Mouse (Mus musculus) cerebellum, adult 9-11 months (tissue): ENCODE results near the gene Hist2h2ac.
"Not testable (repeated sequence)": the region's sequence is repeated elsewhere in the genome, so short reads cannot be mapped to it uniquely, and the experiment has no call there.

Experiments
- DNase-seq: peaks from one replicate; pipeline ENCODE4 v3.0.0; 2022

The Hist2h2ac gene

GRCm38 (mm10) chr3:96226695-96227648 lies 6.3 kb upstream of the Hist2h2ac start:
- no peak for DNase-seq

GRCm38 (mm10) chr3:96225421-96225820 lies 4.7 kb upstream of the Hist2h2ac start:
- no peak for DNase-seq

- DNase-seq: peak; percentile 52
Measured at GRCm38 (mm10) chr3:96222774-96223173, 2.1 kb upstream of the Hist2h2ac start.

DNA sequence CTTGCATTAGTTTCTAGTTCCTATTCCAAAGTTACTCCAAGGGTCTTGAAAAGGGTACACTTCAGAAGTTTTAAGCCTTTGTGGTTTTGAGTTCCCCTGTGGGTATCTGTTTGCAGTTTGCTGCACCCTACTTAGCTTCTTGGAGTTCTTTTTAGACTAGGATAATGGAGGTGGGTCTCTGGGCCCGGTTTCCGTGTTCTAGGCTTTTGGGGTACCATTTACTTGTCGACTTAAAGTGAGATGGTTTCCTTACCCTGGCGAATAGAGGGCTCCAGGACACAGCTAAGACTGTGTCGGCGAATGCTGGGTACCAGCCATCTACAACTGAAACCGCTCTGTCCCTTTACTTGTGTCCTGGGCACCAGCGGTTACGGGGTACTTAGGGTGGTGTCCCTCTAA lies 959 bp upstream of the Hist2h2ac start:
- peak; percentile 43 for DNase-seq

GRCm38 (mm10) chr3:96220131-96220764 lies 432 bp downstream of the Hist2h2ac start:
- not testable (repeated sequence) for DNase-seq

- peak; percentile 87 for DNase-seq
Measured at GRCm38 (mm10) chr3:96219661-96220130, 984 bp downstream of the Hist2h2ac start, which contains the start of the genes Bola1 and Hist2h2ab. Bola1 (minus strand) TSS chr3:96219709. Hist2h2ab (plus strand) TSS chr3:96219865.

DNA sequence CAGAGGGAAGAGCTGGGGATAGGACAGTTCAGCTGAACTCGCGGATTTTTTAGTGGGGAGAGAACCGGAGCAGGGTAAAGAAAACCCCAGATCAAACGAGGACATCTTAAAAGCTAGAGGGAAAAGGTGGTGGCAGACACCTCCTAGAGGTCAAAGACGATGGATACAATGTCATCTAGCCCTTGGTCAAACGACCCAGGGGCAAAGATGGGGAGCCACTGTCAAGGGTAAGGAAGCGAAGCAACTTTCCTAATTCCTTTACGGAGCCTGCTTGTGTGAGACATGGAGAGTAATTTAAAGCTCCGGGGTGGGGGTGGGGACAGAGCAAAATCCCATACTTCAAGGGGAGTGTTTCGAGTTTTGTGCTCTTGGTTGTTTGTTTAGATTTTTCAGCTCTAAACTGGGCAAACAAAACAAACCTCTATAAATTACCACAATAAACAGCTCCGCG lies 1.5 kb downstream of the Hist2h2ac start:
- DNase-seq: peak; percentile 62

- no peak for DNase-seq
Measured at GRCm38 (mm10) chr3:96209242-96209641, 11.4 kb downstream of the Hist2h2ac start.

- DNase-seq: no peak
Measured at GRCm38 (mm10) chr3:96207819-96208218, 12.9 kb downstream of the Hist2h2ac start.

DNA sequence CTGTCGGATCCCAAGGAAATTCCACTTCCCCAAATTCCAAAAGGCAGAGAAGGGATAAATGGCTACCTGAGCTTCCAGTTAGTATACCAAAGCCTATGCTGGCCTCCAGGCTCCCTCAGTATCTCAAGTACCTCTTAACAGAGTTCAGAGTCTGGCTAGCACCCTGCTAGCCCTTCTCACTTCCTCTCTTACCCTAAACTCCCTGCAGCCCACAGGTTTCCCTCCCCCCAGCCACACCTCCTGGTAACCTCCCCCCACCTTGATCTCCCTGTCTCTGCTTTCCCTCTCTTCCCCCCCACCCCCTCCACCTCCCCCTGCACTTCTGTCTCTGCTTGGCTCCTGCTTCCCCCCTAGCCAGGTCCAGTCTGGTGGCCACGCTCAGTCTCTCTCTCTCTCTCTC lies 20.9 kb downstream of the Hist2h2ac start:
- no peak for DNase-seq

DNA sequence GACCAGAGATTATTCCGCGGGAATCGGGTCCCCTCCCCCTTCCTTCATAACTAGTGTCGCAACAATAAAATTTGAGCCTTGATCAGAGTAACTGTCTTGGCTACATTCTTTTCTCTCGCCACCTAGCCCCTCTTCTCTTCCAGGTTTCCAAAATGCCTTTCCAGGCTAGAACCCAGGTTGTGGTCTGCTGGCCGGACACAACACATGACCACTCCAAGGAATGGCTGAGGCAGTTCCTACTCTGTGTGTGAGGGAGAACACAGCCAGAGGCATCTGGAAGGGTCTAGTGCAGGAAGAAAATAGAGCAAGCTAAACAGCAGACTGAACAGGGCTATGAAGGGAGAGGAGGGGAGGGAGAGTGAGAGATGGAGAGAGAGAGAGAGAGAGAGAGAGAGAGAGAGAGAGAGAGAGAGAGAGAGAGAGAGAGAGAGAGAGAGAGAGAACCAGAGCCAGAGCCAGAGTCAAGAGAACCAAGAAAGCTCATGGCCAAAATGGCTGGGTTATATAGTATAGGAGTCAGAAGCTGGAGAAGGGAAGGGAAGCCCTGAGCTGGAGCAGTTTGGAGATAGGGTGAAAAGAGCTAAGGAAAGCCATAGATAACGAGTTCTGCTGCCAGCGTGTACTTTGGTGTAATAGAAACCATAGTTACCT lies 22.0 kb downstream of the Hist2h2ac start:
- not testable (repeated sequence) for DNase-seq

DNA sequence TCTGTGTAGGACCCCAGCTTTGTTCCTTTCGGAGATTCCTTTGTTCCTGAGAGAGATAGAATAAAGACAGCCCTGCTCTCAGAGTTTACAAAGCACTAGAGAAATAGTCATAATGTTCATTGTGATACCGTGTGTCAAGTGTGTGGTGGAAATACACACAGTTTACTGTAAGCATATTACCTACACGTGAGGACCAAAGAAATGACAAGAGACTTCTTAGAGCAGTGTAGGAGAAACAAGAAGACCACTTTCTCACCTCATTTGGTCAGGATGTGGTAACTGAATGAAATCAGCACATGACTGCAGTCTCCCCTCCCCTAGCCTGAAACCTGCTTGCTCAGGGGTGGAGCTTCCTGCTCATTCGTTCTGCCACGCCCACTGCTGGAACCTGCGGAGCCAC lies 22.5 kb downstream of the Hist2h2ac start:
- DNase-seq: no peak

DNA sequence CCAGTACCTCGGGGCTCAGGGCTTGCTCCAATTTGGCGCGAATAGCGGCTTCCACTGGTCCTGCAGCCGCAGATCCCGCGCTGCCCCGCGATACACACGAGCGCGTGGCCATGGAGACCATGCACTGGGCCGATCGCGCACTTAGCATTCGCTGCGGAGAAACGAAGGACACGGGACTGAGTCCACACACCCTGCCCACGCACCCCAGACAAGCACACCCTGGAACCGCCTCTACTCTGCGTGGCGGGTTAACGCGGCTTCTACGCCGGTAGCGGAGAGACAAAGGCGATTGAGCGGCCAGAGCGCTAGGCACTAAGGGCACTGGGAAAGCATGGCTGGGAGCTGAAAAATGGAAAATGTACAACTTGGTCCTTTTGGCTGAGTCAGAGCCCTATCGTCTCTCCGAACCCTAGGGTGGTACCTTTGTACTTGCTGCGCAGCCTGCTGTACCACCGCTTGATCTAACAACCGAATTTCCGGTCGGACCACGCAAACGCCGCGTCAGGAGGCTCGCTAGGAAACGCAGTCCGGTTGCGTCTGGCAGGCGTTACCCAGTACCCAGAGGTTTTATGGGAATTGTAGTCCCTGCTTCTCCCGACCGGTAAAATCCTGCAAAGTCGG lies 23.4 kb downstream of the Hist2h2ac start:
- peak; percentile 93 for DNase-seq

DNA sequence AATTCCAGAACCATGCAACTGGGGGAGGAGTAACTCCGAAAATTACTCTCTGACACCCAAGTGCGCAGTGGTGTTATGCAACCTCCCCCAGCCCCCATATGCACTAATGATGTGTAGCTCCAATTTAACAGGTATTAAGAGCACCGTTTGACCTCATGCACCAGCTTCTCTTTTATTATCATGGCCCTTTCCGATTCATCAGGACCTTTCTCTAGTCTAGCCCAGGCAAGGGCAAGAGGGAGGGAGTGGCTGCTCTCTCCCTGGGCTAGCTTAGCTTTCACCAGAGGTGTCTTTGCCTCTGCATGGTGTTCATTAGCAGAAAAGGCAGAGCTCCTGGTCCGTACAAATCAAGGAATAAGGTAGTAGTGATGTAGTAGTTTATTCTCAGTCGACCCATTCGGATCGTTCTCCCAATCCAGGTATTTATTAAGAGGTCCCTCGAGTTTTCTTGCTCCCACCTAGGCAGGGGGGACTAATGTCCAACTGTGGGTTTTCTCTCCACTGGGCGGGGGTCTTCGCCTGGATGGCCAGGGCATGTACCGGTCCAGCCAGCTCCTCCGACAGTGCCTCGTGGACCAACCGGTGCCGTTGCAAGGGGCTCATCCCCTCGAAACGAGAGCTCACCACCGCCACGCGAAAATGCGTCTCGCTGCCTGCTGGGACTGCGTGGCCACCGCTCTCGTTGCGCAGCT lies 24.1 kb downstream of the Hist2h2ac start:
- no peak for DNase-seq

DNA sequence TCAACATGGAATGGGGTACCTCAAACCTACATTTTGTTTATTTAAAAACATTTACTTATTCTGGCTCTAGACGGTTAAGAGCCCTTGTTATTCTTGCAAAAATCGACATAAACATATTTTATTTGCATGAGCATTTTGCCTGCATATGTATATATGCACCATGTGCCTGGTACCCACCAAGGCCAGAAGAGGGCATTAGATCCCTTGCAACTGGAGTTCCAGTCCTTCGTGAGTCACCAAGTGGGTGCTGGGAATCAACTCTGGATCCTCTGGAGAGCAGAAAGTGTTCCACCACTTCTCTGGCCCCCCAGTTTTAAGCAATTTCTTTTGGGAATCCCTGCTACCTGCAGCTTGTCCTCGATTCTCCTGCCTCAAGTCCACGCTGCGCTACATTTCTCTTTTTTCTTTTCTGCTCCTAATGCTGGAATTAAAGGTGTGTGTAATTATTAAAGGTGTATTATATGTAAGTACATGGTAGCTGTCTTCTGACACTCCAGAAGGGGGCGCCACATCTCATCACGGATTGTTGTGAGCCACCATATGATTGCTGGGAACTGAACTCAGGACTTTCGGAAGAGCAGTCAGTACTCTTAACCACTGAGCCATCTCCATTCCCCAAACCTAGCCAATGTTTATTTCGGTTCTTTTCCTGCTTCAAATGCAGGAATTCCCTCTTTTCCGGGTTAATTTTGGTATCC lies 24.9 kb downstream of the Hist2h2ac start:
- DNase-seq: no peak

DNA sequence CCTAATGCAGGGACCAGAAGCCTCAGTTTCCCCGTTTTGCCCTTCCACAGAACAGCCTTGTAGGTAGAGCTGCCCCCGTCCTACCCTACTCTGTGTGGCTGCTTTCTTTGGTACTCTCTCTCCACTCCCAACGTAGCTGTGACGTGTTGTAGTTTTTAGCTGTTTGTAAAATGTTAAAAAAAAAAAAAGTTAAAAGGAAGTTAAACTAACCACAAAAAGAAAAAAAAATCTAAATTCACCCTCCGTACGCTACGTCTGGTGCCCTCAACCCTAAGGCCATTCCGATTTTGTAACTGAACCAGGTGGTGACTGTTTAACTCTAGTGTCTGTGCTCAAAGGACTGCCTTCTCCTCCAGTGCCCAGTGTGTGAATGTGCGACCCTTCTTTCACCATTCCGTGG lies 25.7 kb downstream of the Hist2h2ac start:
- DNase-seq: no peak

DNA sequence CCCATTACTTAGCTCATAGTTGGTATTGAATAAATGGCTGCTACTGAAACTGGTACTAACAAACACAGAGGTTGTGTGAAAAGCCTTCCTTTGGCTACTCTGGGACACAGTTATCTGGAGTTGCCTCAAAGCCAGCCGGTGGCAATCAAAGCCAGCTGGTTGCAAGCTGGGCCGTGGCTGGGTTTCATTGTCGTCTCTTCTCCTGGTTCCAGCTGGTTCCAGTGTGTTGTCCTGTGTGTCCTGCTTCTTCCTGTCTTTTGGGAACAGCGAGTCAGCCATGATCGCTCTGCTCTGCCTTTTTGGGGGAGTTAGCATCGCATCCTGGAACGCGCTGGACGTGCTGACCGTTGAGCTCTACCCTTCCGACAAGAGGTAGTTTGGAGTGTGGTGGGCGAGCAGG lies 27.7 kb downstream of the Hist2h2ac start:
- no peak for DNase-seq

- DNase-seq: peak; percentile 67
Measured at GRCm38 (mm10) chr3:96182382-96182776, 38.3 kb downstream of the Hist2h2ac start.

GRCm38 (mm10) chr3:96181510-96182381 lies 38.9 kb downstream of the Hist2h2ac start:
- DNase-seq: peak; percentile 74

- peak; percentile 88 for DNase-seq
Measured at GRCm38 (mm10) chr3:96180727-96181477, 39.8 kb downstream of the Hist2h2ac start, which contains the start of gene Sv2a. Sv2a (plus strand) TSS chr3:96181151.
